Mouse (Mus musculus): ENCODE measurements around the gene Hist1h3e.
"Not testable (repeated sequence)": the region's sequence is repeated elsewhere in the genome, so short reads cannot be mapped to it uniquely, and the experiment has no call there.

Hist1h3e gene

GRCm38 (mm10) chr13:23583387-23584068, 21.4 kb upstream of the Hist1h3e start:
- DNase-seq (ENCODE audit: extremely low spot score, low spot score), result no peak

DNA sequence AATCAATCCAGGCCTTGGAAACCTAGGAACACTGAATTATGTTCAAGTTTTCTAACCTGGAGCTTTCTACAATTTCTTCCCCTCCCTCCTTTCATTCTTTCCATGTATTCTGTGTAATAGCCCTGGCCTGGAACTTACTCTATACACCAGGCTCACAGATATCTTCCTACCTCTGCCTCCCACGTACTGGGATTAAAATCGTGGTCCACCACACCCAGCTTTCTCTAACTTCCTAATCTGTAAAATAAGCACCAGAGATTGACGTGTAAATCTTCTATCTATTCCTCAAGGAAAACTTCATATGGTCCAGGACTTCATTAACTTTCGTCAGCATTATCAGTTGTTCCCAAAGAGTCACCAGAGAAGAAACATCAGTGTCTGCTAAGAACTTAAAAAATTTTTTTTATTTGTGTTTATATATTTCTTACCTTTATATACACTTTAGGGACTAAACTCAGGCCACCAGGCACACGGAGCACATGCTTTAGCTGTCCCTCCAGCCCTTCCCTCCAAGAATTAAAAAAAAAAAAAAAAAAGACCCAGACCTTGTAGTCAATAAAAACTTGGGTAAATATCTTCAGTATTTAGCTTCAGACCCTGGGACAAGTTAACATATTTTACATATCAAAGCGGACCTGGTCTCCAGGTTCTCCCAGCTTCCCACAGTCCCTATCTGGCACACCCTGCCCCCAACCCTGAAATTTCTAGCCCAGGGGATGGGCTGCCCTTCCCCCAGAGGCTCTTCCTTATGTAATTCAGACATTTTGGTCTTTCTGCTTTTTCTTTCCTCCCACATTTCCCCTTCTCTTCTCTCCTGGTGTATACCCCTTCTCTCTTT, 20.3 kb upstream of the Hist1h3e start:
- DNase-seq (ENCODE audit: extremely low spot score, low spot score), result peak; percentile 43

DNA sequence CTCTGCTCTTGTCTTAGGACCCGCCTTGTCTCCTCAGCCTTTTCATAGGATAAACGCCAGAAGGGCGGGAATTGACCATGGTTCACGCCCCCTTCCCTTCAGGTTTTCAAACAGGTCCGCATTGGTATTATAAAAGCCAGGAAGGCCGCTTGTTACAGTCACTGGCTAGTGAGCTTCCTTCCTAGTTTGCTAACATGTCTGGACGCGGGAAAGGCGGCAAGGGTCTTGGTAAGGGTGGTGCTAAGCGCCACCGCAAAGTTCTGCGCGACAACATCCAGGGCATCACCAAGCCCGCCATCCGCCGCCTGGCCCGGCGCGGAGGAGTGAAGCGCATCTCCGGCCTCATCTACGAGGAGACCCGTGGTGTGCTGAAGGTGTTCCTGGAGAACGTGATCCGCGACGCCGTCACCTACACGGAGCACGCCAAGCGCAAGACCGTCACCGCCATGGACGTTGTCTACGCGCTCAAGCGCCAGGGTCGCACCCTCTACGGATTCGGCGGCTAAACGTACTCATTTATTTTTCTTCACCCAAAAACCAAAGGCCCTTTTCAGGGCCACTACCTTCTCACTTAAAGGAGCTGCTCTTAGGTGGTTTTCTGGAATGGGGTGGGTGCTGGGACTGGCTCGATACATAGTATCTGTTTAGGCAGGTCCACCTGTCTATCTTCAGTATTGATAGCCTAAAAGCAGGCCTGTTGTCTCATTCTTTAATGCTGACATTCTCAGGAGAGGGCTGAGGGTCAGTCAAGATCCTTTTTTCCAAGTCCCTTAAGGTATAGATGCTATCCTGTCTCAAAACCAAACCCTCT, 19.4 kb upstream of the Hist1h3e start, which contains the start of gene Hist1h4d:
Hist1h4d (plus strand) TSS at position 191 of the 811 bp plus-strand sequence.
- peak; percentile 98 for DNase-seq (ENCODE audit: extremely low spot score, low spot score)

- no peak for DNase-seq (ENCODE audit: extremely low spot score, low spot score)
These were observed 15.7 kb upstream of the Hist1h3e start for GRCm38 (mm10) chr13:23577835-23578234.

- no peak for DNase-seq (ENCODE audit: extremely low spot score, low spot score)
These were observed 14.9 kb upstream of the Hist1h3e start for GRCm38 (mm10) chr13:23576906-23577639.

DNA sequence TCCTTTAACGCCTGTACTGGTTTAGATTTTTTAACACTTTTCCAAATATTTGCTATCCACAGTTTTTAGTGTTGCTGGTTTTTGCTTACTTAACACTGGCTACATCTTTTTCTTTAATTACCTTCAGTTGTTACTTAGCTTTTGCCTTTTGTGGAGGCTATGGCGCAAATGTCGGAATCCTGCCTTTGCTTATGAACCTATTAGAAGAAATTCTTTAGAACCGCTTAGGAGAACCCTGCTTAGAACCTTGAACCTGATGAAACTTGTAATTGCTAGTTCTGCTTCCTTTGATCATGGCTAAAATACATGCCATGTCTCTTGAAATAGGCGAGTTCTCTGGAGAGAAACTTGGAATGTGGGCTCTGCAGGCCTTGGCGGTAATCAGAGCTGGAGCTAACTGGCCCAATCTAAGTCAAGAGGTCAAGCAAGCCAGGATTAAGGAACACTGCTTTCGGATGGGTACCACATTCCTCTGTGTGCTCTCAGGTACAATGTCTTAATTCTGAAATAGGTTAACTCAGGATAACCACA, 14.2 kb upstream of the Hist1h3e start:
- DNase-seq (ENCODE audit: extremely low spot score, low spot score), result peak; percentile 52

DNA sequence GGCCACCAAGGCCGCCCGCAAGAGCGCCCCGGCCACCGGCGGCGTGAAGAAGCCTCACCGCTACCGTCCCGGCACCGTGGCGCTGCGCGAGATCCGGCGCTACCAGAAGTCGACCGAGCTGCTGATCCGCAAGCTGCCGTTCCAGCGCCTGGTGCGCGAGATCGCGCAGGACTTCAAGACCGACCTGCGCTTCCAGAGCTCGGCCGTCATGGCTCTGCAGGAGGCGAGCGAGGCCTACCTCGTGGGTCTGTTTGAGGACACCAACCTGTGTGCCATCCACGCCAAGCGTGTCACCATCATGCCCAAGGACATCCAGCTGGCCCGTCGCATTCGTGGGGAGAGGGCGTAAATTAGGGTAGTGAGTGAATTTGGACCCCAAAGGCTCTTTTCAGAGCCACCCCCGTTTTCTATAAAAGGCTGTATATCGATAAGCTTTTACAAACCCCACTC, 13.7 kb upstream of the Hist1h3e start:
- DNase-seq (ENCODE audit: extremely low spot score, low spot score), result not testable (repeated sequence)

DNA sequence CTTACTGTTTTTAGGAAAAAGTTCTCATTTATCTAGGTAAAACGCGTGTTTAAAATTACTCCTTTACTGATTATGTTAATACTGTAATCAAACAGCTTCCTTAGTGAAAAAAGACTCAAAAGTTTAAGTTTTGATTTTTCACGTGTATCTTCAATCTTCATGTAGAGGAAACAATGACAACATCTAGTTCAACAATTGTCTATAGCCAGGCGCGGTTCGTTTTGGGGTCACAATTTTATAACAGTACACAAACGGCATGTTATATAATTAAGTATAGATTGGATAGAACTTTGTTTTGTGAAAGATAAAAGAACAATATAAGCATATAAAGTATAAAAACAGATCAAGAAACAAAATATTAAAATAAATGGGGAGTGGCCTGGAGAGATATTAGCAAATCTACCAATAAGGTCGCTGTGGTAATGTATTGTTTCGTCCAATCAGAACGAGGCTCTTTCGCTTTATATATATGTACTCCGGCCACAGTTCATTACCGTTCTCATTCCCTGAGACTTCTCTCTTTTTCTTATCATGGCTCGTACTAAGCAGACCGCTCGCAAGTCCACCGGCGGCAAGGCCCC, 13.2 kb upstream of the Hist1h3e start, which contains the start of gene Hist1h3d:
Hist1h3d (plus strand) TSS at position 493 of the 581 bp plus-strand sequence.
- peak; percentile 65 for DNase-seq (ENCODE audit: extremely low spot score, low spot score)

DNA sequence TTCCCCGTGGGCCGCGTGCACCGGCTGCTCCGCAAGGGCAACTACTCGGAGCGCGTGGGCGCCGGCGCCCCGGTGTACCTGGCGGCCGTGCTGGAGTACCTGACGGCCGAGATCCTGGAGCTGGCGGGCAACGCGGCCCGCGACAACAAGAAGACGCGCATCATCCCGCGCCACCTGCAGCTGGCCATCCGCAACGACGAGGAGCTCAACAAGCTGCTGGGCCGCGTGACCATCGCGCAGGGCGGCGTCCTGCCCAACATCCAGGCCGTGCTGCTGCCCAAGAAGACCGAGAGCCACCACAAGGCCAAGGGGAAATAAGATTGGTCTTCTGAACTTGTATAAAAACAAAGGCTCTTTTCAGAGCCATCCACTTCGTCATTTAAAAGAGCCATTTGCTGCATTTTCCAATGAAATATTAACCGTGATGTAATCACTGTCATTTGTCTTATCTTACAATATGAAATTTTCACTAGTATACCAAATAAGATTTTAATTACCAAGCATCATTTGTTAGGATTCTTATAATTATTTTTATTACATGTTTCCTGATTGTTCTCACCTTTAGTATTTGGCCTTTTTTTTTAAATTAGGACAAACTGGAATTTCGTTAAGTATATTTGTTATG, 12.5 kb upstream of the Hist1h3e start:
- DNase-seq (ENCODE audit: extremely low spot score, low spot score), result not testable (repeated sequence)

GRCm38 (mm10) chr13:23573898-23574524, 11.8 kb upstream of the Hist1h3e start, which contains the start of the genes Hist1h2bf and Hist1h2ad:
Gene Hist1h2bf (minus strand): TSS chr13:23574196.
Gene Hist1h2ad (plus strand): TSS chr13:23574381.
- DNase-seq (ENCODE audit: extremely low spot score, low spot score), result peak; percentile 83

- DNase-seq (ENCODE audit: extremely low spot score, low spot score), result not testable (repeated sequence)
These were observed 11.1 kb upstream of the Hist1h3e start for GRCm38 (mm10) chr13:23573034-23573897.

GRCm38 (mm10) chr13:23572218-23573033, 10.3 kb upstream of the Hist1h3e start:
- no peak for DNase-seq (ENCODE audit: extremely low spot score, low spot score)

- not testable (repeated sequence) for DNase-seq (ENCODE audit: extremely low spot score, low spot score)
These were observed 9.5 kb upstream of the Hist1h3e start for GRCm38 (mm10) chr13:23571504-23572217.

DNA sequence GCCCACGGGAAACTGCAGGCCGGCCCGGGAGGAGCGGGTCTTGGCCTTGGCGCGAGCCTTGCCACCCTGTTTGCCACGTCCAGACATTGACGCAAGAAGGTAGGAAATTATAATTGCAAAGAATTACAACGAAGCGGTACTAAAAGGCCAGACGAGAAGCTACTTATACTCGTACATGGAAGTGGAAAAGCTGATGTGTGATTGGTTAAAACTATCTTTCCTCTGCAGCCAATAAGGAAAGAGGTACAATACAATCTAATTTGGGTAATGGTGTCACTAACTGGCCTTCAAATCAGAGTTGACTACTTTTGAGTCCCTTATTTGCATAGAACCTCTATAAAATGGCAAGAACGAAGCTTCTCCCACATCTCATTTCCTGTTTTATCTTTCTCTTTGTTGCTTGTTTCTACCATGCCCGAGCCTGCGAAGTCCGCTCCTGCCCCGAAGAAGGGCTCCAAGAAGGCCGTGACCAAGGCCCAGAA, 8.9 kb upstream of the Hist1h3e start, which contains the start of the genes Hist1h2ae and Hist1h2bg:
Hist1h2ae (minus strand) TSS at position 199 of the 482 bp plus-strand sequence.
Hist1h2bg (plus strand) TSS at position 375 of the 482 bp plus-strand sequence.
- DNase-seq (ENCODE audit: extremely low spot score, low spot score), result no peak

DNA sequence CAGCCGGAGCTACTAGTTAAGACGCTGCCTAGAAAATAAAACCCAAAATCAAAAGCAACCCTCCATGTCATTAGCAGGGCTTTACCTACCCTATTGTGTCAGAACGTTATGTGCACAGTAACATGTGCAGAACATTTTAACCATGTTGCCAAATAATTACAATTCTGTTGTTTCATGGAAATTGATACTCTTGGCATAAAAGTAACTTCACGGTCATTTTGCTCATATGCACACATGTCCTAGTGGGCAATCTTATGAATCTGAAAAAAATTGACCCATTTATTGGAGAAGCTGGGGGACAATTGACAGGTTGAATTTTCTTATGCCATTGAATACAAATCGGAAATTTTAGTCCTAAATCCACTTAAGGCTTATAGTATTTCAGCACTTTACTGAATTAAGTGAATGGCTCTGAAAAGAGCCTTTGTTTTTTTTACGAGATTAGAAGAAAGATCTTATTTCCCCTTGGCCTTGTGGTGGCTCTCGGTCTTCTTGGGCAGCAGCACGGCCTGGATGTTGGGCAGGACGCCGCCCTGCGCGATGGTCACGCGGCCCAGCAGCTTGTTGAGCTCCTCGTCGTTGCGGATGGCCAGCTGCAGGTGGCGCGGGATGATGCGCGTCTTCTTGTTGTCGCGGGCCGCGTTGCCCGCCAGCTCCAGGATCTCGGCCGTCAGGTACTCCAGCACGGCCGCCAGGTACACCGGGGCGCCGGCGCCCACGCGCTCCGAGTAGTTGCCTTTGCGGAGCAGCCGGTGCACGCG, 8.3 kb upstream of the Hist1h3e start:
- DNase-seq (ENCODE audit: extremely low spot score, low spot score), result not testable (repeated sequence)
